Mouse (Mus musculus): Measurements from ENCODE around the gene Spef2. TPM values are rescaled to one million over a fixed set of nuclear protein-coding genes. Genes with fewer than 3 reads are reported as not detected.
"Not testable (repeated sequence)": the region's sequence is repeated elsewhere in the genome, so short reads cannot be mapped to it uniquely, and the experiment has no call there.

Spef2 gene
- polyA plus RNA-seq, 1 experiment = 0.48 TPM

DNA sequence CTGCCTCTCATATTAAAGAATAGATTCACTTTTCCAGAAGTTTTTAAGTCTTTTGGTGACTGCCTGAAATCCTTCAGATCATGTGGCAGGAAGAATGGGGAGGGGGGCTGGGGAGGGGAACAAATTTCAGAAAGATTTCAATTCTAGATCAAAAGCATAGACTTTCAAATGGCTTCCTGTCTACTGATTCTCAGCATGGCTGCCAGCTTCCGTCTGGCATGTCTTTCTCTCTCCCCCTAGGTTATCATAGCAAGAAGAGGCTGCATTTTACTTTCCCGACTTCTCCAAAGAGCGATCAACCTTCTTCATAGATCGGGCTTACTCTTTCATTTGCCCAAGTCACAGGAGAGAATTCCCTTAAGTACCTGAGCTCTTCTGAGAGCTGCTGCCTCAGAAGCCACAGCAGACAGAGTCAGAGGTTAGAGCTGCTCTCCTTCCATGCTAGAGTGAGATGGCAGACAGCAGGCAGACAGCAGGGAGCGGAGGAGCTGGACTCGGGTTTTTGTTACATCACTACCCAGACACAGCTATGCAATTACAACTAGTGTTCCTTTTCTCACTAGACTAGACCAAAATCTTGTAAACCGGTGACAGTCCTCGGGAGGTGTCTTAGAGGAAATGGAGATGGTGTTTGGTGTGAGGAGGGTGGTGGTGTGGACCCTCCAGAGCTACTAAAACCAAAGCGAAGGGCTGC lies 71.2 kb downstream of the Spef2 start:
- TF ChIP-seq POLR2A (IDR thresholded peaks at IDR 0.05; ENCODE audit: extremely low read depth, insufficient read depth, low read length) (no peak), CTCF (IDR thresholded peaks at IDR 0.05; ENCODE audit: extremely low read depth, insufficient read depth, low read length) (no peak)

DNA sequence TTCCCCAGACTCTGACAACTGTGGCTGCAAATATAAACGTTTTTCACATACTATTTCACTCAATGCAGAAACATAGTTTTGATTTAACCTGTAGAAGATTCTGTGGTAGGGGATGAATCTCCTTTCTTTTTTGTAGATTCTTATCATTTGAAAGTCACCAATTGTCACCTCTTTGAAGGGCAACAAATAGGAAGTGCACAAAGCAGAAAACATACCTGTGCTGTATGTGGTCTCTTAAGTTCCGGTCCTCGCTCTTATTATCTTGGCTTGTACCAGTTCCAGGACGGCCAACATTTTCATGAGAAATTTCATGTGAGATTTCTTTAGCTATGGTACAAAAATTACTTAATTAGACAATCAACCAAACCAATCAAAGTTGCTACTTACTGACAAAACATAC lies 80.1 kb downstream of the Spef2 start:
- H3K27ac ChIP-seq (ENCODE audit: insufficient read depth, low read length) = no peak overlapping the region
- no peaks in the 10 kb centered on the region for H3K4me1 ChIP-seq (ENCODE audit: control insufficient read depth, insufficient read depth, low read length)
- TF ChIP-seq CTCF (IDR thresholded peaks at IDR 0.05; ENCODE audit: extremely low read depth, insufficient read depth, low read length) (no peak), POLR2A (IDR thresholded peaks at IDR 0.05; ENCODE audit: extremely low read depth, insufficient read depth, low read length) (no peak)
- H3K4me3 ChIP-seq (ENCODE audit: insufficient read depth, low read length) = no peak overlapping the region

More for the DNA sequence above, 71.2 kb downstream of the Spef2 start:
- H3K4me3 ChIP-seq (ENCODE audit: insufficient read depth, low read length) = no peak overlapping the region
- no peaks in the 10 kb centered on the region for H3K4me1 ChIP-seq (ENCODE audit: control insufficient read depth, insufficient read depth, low read length)
- H3K27ac ChIP-seq (ENCODE audit: insufficient read depth, low read length) = no peak overlapping the region

DNA sequence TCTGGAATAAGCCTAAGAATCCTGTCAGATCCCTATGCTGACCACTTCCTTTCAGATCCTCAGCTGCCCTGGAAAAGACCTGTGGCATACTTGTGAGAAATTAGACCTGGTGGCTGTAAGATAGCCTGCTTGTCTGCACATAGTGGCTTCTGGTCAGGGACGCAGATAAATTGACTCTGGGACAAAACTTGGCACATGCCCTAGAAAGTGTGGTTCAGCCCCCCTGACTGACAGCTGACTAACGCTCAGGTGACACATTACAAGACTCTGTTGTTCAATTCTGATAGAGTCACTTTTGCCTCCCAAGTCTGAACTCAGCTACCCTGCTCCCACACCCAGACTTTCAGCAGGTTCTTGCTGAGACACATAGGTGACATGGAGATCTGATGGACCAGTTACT lies 83.7 kb downstream of the Spef2 start:
- H3K27ac ChIP-seq (ENCODE audit: insufficient read depth, low read length); H3K4me3 ChIP-seq (ENCODE audit: insufficient read depth, low read length); H3K4me1 ChIP-seq (ENCODE audit: control insufficient read depth, insufficient read depth, low read length): not testable (repeated sequence)

DNA sequence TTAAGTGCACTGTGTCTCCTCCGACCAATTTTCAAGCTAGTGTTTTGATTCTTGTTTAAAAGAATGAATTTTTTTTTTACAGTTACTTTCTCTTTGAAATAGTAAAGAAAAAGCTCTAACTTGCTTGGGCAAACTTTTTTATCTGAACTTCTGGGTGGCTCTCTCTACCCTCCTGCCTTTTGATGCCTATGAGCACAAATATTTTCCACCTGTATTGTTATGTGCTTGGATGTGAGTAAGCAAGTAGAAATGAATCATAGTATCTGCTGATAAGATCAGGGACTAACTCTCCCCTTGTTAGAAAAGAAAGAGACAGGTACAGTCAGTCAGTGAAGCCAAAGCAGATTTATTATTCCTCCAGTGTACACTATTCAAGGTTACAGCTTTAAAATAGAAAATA lies 87.5 kb downstream of the Spef2 start:
- TF ChIP-seq POLR2A (IDR thresholded peaks at IDR 0.05; ENCODE audit: extremely low read depth, insufficient read depth, low read length) (no peak), CTCF (IDR thresholded peaks at IDR 0.05; ENCODE audit: extremely low read depth, insufficient read depth, low read length) (no peak)
- Histone ChIP-seq H3K27ac (ENCODE audit: insufficient read depth, low read length) (no peak overlapping the region), H3K4me3 (ENCODE audit: insufficient read depth, low read length) (no peak overlapping the region), H3K4me1 (ENCODE audit: control insufficient read depth, insufficient read depth, low read length) (no peaks in the 10 kb centered on the region)

DNA sequence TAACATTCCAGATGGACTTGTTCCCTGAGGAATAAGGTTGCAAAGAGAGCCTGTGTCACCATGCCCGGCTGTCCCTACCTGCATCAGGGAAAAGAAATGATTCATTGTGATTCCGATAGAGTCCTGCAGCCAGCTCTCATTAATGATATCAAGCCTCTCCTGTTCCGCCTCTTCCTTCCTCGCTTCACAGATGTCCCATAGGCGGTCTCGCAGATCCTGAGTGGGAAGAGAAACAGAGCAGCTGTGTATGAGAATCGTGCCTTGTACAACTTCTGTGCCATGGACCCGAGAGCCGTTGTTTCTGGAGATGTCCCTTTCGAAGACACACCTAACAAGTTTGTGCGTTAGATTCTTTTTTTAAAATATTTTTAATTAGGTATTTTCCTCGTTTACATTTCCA lies 114.2 kb downstream of the Spef2 start:
- Histone ChIP-seq H3K27ac (ENCODE audit: insufficient read depth, low read length) (no peak overlapping the region), H3K4me1 (ENCODE audit: control insufficient read depth, insufficient read depth, low read length) (no peaks in the 10 kb centered on the region), H3K4me3 (ENCODE audit: insufficient read depth, low read length) (no peak overlapping the region)
- TF ChIP-seq POLR2A (IDR thresholded peaks at IDR 0.05; ENCODE audit: extremely low read depth, insufficient read depth, low read length) (no peak), CTCF (IDR thresholded peaks at IDR 0.05; ENCODE audit: extremely low read depth, insufficient read depth, low read length) (no peak)

DNA sequence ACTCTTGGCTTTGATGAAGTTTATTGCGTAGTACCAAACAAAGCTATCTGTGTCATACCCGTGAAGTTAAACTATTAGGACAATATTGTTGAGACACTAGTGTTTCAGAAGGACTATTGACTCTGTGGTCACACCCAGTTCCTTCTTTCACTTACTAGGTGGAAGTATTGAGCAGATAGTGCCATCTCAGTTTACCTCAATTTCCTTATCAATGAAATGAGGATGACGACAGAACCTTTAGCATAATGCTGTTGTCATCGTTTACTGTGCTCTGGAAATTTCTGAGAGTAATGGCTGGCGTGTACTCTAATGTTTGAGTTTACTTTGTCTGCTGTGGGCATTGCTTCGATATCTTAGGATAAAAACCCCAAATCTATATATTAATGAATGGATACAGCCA lies 117.0 kb downstream of the Spef2 start:
- Histone ChIP-seq H3K27ac (ENCODE audit: insufficient read depth, low read length) (no peak overlapping the region), H3K4me3 (ENCODE audit: insufficient read depth, low read length) (no peak overlapping the region), H3K4me1 (ENCODE audit: control insufficient read depth, insufficient read depth, low read length) (no peaks in the 10 kb centered on the region)
- TF ChIP-seq POLR2A (IDR thresholded peaks at IDR 0.05; ENCODE audit: extremely low read depth, insufficient read depth, low read length) (no peak), CTCF (IDR thresholded peaks at IDR 0.05; ENCODE audit: extremely low read depth, insufficient read depth, low read length) (no peak)

DNA sequence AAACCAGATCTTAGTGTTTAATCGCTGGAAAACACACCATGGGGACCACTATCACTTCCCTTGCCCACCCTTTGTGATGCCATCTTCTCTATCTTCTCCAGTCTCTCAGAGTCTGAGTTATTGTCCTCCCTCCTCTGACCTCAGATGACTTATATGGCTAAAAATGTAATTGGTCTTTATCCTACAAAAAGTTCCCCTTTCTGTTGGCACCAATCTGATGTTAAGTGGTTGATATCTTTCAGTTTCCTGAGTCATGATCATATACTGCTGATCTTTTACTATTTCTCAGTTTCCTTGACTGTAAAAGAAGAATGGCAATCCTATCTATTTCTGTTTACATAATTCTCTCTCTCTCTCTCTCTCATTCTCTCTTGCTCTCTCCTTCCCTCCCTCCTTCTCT lies 119.0 kb downstream of the Spef2 start:
- no peak overlapping the region for H3K27ac ChIP-seq (ENCODE audit: insufficient read depth, low read length)

DNA sequence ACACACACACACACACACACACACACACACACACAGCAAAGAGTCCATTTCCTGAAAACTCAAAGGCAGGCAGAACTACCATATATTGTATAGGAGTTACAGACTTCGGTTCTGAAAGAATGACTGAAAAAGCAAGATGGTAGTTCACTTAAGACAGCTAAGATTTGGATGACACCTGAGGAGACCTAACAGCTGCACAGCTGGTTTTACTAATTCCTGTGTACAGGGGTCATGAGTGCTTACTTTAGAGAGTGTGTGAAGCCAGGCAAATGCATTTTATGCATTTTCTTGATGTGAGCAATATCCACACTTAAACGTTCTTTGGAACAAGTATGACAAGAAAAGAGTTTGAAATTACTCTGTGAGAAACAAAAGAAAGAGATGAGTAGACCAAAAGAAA lies 124.0 kb downstream of the Spef2 start:
- no peak overlapping the region for H3K27ac ChIP-seq (ENCODE audit: insufficient read depth, low read length)
- TF ChIP-seq CTCF (IDR thresholded peaks at IDR 0.05; ENCODE audit: extremely low read depth, insufficient read depth, low read length) (no peak), POLR2A (IDR thresholded peaks at IDR 0.05; ENCODE audit: extremely low read depth, insufficient read depth, low read length) (no peak)
- no peaks in the 10 kb centered on the region for H3K4me1 ChIP-seq (ENCODE audit: control insufficient read depth, insufficient read depth, low read length)
- H3K4me3 ChIP-seq (ENCODE audit: insufficient read depth, low read length) = no peak overlapping the region

More for the DNA sequence above, 119.0 kb downstream of the Spef2 start:
- TF ChIP-seq POLR2A (IDR thresholded peaks at IDR 0.05; ENCODE audit: extremely low read depth, insufficient read depth, low read length) (no peak), CTCF (IDR thresholded peaks at IDR 0.05; ENCODE audit: extremely low read depth, insufficient read depth, low read length) (no peak)
- no peak overlapping the region for H3K4me3 ChIP-seq (ENCODE audit: insufficient read depth, low read length)
- no peaks in the 10 kb centered on the region for H3K4me1 ChIP-seq (ENCODE audit: control insufficient read depth, insufficient read depth, low read length)

DNA sequence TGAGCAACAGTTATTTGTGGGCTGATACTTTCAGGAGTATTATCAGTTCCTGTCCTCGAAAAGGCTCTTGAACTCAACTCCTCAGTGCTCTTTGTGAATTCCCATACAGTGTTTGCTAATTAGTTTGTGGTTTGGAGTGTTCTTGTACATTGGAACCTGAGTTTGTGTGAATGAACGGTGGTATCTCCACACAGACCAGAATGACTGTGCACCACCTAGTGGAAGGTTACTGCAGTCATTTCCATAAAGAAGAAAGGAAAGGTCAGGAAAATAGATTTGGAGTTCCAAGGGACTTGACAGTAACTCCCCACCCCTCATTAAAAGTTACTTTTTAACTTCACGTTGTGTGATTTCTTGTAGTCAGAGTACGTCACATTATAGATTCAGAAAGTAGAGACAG lies 140.5 kb downstream of the Spef2 start:
- TF ChIP-seq POLR2A (IDR thresholded peaks at IDR 0.05; ENCODE audit: extremely low read depth, insufficient read depth, low read length) (no peak), CTCF (IDR thresholded peaks at IDR 0.05; ENCODE audit: extremely low read depth, insufficient read depth, low read length) (peak; percentile 24; the same call in 1 of the 2 replicates)

DNA sequence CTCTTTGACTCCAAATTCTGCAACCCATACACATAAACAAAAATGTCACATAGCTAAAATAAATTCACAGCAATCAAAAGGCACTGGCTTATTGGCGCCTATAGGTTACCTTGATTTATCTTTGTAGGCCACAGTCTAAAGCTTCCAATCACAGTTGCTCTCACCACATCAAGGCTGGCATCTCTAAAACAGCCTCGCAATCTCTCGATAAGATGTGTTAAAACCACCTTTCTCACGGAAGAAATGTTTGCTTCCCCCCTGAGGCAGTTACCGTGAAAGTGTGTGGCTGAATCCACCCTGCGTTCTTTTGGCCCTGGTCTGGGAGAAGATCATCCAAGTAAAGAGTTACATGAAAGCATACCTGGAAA lies 148.6 kb downstream of the Spef2 start:
- Histone ChIP-seq H3K27ac (ENCODE audit: insufficient read depth, low read length) (no peak overlapping the region), H3K4me1 (ENCODE audit: control insufficient read depth, insufficient read depth, low read length) (no peaks in the 10 kb centered on the region), H3K4me3 (ENCODE audit: insufficient read depth, low read length) (no peak overlapping the region)
- no peak for TF ChIP-seq CTCF (IDR thresholded peaks at IDR 0.05; ENCODE audit: extremely low read depth, insufficient read depth, low read length)
- no peak for TF ChIP-seq POLR2A (IDR thresholded peaks at IDR 0.05; ENCODE audit: extremely low read depth, insufficient read depth, low read length)

More for the DNA sequence above, 140.5 kb downstream of the Spef2 start:
- H3K4me3 ChIP-seq (ENCODE audit: insufficient read depth, low read length) = no peak overlapping the region
- H3K4me1 ChIP-seq (ENCODE audit: control insufficient read depth, insufficient read depth, low read length) = no peaks in the 10 kb centered on the region
- no peak overlapping the region for H3K27ac ChIP-seq (ENCODE audit: insufficient read depth, low read length)
